Mouse (Mus musculus) forebrain, postnatal 0 days (tissue): ENCODE data around the gene Gtf3a. TPM values are rescaled to one million over a fixed set of nuclear protein-coding genes. Genes with fewer than 3 reads are reported as not detected.
A peak's percentile ranks its signal among the peaks of the same experiment; 100 is the strongest.

ENCODE experiments used
- ATAC-seq: fragments of 200-750 bp; cut with Nextera tagmentation; 2 replicates; pipeline ENCODE4 v1.8.0; 2017; ENCODE audit warnings: mild to moderate bottlenecking, moderate library complexity
- DNase-seq: peaks from one replicate; pipeline ENCODE4 v3.0.0-alpha.2; 2015
- H3K27ac ChIP-seq: fragments of 300-500 bp; sonication (generic); 2 replicates; pipeline ENCODE4 v1.5.1; 2014; ENCODE audit warnings: low read depth, mild to moderate bottlenecking, antibody characterized with exemption, low read length, moderate library complexity, mixed read lengths
- H3K27me3 ChIP-seq: fragments of 300-500 bp; sonication (generic); 2 replicates; pipeline ENCODE4 v1.6.1; 2014; ENCODE audit warnings: mild to moderate bottlenecking, low read length, mixed read lengths; ENCODE audit not compliant: insufficient read depth
- H3K36me3 ChIP-seq: fragments of 300-500 bp; sonication (generic); 2 replicates; pipeline ENCODE4 v1.6.1; 2014; ENCODE audit warnings: mild to moderate bottlenecking, moderate library complexity; ENCODE audit not compliant: insufficient read depth
- H3K4me1 ChIP-seq: fragments of 300-500 bp; sonication (generic); 2 replicates; pipeline ENCODE4 v1.6.1; 2014; ENCODE audit warnings: antibody characterized with exemption; ENCODE audit not compliant: insufficient read depth
- H3K4me2 ChIP-seq: fragments of 300-500 bp; sonication (generic); 2 replicates; pipeline ENCODE4 v1.6.1; 2014; ENCODE audit warnings: low read depth, mild to moderate bottlenecking, moderate library complexity
- H3K4me3 ChIP-seq: fragments of 300-500 bp; sonication (generic); 2 replicates; pipeline ENCODE4 v1.5.1; 2014; ENCODE audit warnings: low read depth, low read length, mixed read lengths
- H3K9ac ChIP-seq: fragments of 300-500 bp; sonication (generic); 2 replicates; pipeline ENCODE4 v1.6.1; 2014; ENCODE audit warnings: mild to moderate bottlenecking
- H3K9me3 ChIP-seq: fragments of 300-500 bp; sonication (generic); 2 replicates; pipeline ENCODE4 v1.6.1; 2016; ENCODE audit warnings: low read length
- CTCF ChIP-seq: sonication (generic); IDR thresholded peaks from 2 replicates; pipeline ENCODE4 v1.5.1; 2016; ENCODE audit warnings: antibody characterized with exemption, control low read depth, low read depth
- WGBS: fragments of 180-500 bp; shearing (Covaris S2); extraction: QIAGEN DNeasy Blood & Tissue Kit; methylation state at CpG from one replicate; pipeline ENCODE4 v1.1.7; 2014; 5-methylcytosine and 5-hydroxymethylcytosine counted together
- polyA plus RNA-seq: library from polyadenylated mRNA; unstranded; fragments of >200 nt; fragmentation: Nextera tagmentation; extraction: Ambion mirVana; gene quantifications from 2 replicates; pipeline ENCODE4 v1.2.1, GENCODE M21; 2015
- total RNA-seq: library from RNA; depleted of rRNA; stranded (reverse); fragments of >200 nt; gene quantifications from 2 replicates; pipeline ENCODE4 v1.2.3, GENCODE M21; 2014

Gtf3a gene
- total and polyA plus RNA-seq, 2 experiments from 2014 or later, result 67.6 to 123 TPM

DNA sequence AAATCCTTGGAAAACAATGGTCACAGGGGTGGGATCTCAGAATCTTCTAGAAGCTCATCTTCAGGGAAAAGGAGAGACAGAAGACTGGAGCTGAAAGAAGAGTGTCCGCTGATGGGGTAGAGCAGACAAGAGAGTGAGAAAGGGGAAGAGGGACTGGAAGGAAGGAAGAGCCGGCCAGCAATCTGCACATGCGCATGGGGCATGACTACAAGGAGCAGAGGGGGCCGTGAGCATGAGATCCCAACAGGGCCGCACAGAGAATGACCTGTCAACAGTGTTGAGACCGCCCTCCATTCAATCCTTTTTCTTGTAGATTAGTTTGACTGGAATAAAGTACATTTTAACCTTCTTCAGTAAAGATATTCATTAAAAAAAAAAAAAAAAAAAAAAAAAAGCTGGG is 960 bp upstream of the Gtf3a start:
- ATAC-seq, result no peak
- Histone ChIP-seq H3K4me3 (no peak overlapping the region), H3K9ac (no peak overlapping the region), H3K4me1 (peaks cover 7% of the 10 kb centered on the region; the same call in 1 of the 2 replicates), H3K9me3 (no peaks in the 10 kb centered on the region), H3K4me2 (no peak overlapping the region), H3K36me3 (peaks cover 15% of the 10 kb centered on the region), H3K27ac (no peak overlapping the region), H3K27me3 (no peaks in the 10 kb centered on the region; the same call in 1 of the 2 replicates)
- TF ChIP-seq CTCF, result no peak
- no peak for DNase-seq
- 88% methylated on average over 6 of the region's 6 CpGs for WGBS

DNA sequence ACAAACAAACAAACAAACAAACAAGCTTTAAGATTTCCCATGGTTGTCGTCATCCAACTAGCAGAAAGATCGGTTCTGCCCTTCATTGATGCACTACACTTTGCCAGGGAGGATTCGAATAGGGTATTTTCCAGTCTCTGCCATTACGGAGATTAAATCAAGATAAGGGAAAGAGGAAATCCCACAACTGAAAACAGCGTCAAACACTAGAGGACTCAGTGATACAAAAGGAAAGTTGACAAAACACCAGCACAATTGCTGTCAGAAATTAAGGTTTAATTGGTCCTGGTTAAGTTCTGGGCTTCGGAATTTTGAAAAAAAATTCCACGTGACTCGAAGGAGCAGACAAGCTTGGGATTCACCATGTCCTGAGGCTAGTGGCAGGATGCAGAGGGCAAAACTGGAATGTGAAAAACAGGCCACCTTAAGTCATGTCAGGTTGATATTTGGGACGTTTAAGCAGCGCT is 383 bp upstream of the Gtf3a start:
- peak overlapping the region; percentile 71 for H3K27ac ChIP-seq
- peak overlapping the region; percentile 73 for H3K4me3 ChIP-seq
- ATAC-seq (peak; percentile 1; the same call in 1 of the 2 replicates), DNase-seq (no peak)
- H3K4me1 ChIP-seq, result peaks cover 7% of the 10 kb centered on the region; the same call in 1 of the 2 replicates
- peak overlapping the region; percentile 72 for H3K9ac ChIP-seq
- 0 out of 2 replicates have a peak, but pooled peaks have one; percentile 5 for TF ChIP-seq CTCF
- 15% methylated on average over 10 of the region's 10 CpGs for WGBS
- no peaks in the 10 kb centered on the region for H3K9me3 ChIP-seq
- H3K27me3 ChIP-seq, result no peaks in the 10 kb centered on the region; the same call in 1 of the 2 replicates
- H3K36me3 ChIP-seq, result peaks cover 20% of the 10 kb centered on the region
- H3K4me2 ChIP-seq, result peak overlapping the region; percentile 96

DNA sequence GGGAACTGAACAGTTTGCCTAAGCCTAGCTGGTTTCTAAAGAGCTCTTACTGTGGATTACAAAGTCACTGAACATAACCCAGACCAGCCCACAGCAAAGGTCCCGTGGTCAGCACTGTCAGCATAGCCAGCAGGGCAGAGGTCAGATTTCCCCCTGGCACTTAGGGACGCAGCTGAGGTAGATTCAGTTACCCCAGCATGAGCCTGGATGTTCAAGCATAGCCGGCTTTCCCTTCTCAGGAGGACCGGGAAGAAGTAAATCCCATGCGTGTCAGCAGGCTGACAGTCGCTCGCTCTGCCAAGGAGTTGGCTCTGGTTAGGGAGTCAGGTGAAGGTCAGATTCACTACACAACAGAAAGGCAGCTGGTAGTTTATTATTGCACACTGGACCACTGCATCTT is 6.1 kb downstream of the Gtf3a start:
- Histone ChIP-seq H3K4me2 (no peak overlapping the region), H3K27ac (no peak overlapping the region), H3K27me3 (no peaks in the 10 kb centered on the region), H3K36me3 (peaks cover 76% of the 10 kb centered on the region), H3K9me3 (no peaks in the 10 kb centered on the region), H3K9ac (no peak overlapping the region), H3K4me3 (no peak overlapping the region), H3K4me1 (0 out of 2 replicates have a peak, but pooled peaks cover 2% of the 10 kb centered on the region)
- no peak for DNase-seq
- ATAC-seq, result no peak
- no peak for TF ChIP-seq CTCF
- WGBS, result 91% methylated on average over 7 of the region's 7 CpGs

DNA sequence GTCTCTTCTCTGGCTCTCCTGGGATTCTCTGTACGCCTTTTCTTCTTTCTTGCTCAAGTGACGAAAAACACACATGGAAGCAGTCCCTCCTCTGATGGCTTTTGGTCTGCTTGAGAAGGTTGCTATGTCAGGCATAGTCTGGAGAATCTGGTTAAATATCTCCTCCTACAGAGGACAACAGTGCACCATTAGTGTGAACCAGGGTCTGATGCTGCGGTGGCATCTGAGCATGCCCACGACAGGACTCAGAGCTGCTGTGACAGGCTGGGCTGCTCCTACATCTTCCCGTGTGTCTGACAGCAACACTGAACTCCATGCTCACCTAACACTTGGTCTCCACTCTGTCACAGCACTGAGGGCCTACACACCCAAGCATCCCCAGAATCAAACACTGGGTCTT is 7.2 kb downstream of the Gtf3a start:
- Histone ChIP-seq H3K4me1 (no peaks in the 10 kb centered on the region), H3K36me3 (peaks cover 76% of the 10 kb centered on the region), H3K4me3 (no peak overlapping the region), H3K4me2 (no peak overlapping the region), H3K9ac (no peak overlapping the region), H3K27ac (no peak overlapping the region), H3K27me3 (no peaks in the 10 kb centered on the region), H3K9me3 (no peaks in the 10 kb centered on the region)
- no peak for TF ChIP-seq CTCF
- ATAC-seq (no peak), DNase-seq (no peak)
- 85% methylated on average over 5 of the region's 5 CpGs for WGBS

DNA sequence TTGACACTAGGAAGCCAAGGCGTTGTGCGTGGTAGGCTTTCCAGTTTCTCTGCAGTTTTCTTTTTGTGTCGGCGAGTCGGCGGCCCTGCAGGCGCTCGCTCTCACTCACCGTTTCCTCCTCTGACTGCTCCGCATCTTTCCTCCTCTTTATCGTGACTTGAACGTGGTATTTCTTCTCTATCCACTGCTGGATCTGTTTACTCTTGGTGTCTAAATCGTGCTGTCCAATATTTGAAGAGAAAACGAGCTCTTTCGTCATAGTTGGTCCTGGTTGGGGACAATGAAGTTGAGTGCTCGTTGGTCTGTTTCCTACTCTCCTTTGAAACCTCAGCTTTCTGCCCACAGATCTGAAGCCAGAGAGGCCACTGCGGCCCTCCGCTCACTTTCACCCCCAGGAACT is 8.2 kb downstream of the Gtf3a start:
- Histone ChIP-seq H3K27ac (no peak overlapping the region), H3K4me1 (no peaks in the 10 kb centered on the region), H3K4me2 (no peak overlapping the region), H3K9me3 (no peaks in the 10 kb centered on the region), H3K27me3 (no peaks in the 10 kb centered on the region), H3K4me3 (no peak overlapping the region), H3K36me3 (peaks cover 69% of the 10 kb centered on the region), H3K9ac (no peak overlapping the region)
- WGBS, result 92% methylated on average over 18 of the region's 18 CpGs
- ATAC-seq (no peak), DNase-seq (no peak)
- no peak for TF ChIP-seq CTCF

DNA sequence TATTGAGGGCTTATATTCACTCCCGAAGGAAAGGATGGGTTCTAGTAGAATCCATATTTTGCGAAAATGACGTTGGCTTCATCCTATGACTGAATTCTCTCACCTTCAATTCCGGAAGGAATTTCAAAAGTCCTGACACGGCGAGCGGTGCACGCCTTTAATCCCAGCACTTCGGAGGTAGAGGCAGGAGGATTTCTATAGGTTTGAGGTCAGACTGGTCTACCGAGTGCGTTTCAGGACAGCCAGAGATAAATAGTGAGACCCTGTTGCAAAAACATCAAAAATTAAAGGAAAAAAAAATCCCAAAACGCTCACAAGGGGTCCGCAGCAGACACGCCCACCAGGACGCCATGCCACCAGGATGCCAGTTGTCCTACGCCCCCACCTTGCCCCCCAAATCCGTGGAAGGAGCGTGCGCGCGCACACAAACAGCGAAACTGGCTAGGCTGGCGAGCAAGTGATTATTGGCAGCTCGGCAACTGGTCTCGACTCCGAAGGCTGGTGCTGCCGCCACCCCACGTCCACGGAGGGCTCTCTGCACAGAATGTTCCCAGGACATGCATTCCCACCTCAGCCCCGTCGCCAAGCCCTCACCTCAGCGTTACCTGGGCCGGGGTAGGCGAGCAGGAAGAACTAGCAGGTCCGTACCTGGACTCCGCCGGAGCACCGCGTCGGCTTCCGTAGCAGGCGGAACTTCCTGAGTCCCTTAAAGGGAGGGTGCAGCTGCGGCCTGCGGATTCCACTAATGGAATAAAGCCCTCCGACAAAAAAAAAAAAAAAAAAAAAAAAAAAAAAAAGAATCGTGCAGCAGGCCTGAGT is 14.9 kb downstream of the Gtf3a start, which contains the start of gene Mtif3:
Gene Mtif3, minus strand, starts transcription at position 683 of the 819 bp plus-strand sequence.
- DNase-seq (peak; percentile 94), ATAC-seq (peak; percentile 86)

DNA sequence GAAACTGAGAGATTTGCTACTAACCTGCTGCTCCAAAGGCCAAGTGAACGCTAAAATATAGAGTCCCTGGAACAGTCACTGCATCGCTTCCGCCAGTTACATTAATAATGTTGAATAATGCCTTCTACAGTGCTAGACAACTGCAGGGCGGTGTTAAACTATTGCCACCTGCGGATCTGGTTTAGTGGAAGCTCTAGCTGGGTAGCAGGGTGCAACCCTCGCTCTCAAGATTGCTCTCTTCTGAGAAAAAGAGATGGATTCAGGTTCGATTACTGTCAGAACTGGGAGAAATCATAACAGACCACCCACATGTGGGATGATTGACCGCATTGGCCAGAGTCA is 15.5 kb downstream of the Gtf3a start:
- peaks cover 3% of the 10 kb centered on the region; the same call in 1 of the 2 replicates for H3K4me1 ChIP-seq
- H3K4me2 ChIP-seq, result peak overlapping the region; percentile 66
- H3K27me3 ChIP-seq, result no peaks in the 10 kb centered on the region
- WGBS, result 48% methylated on average over 8 of the region's 8 CpGs
- ATAC-seq, result peak; percentile 17; the same call in 1 of the 2 replicates
- no peak for TF ChIP-seq CTCF
- peak overlapping the region; percentile 70; the same call in 1 of the 2 replicates for H3K9ac ChIP-seq
- H3K36me3 ChIP-seq, result peaks cover 3% of the 10 kb centered on the region
- no peaks in the 10 kb centered on the region for H3K9me3 ChIP-seq
- peak overlapping the region; percentile 77 for H3K4me3 ChIP-seq
- H3K27ac ChIP-seq, result peak overlapping the region; percentile 75; the same call in 1 of the 2 replicates
- no peak for DNase-seq

More for the DNA sequence above, 14.9 kb downstream of the Gtf3a start, which contains the start of gene Mtif3:
- no peaks in the 10 kb centered on the region for H3K9me3 ChIP-seq
- peak within 1 kb of the TSS; percentile 70 for H3K9ac ChIP-seq
- no peaks in the 10 kb centered on the region for H3K27me3 ChIP-seq
- H3K4me2 ChIP-seq, result peak within 1 kb of the TSS; percentile 66
- H3K4me3 ChIP-seq, result peak within 1 kb of the TSS; percentile 77
- 1% methylated on average over 46 of the region's 46 CpGs for WGBS
- H3K36me3 ChIP-seq, result peaks cover 9% of the 10 kb centered on the region
- peaks cover 3% of the 10 kb centered on the region; the same call in 1 of the 2 replicates for H3K4me1 ChIP-seq
- peak within 1 kb of the TSS; percentile 75 for H3K27ac ChIP-seq
- TF ChIP-seq CTCF, result no peak
